Mouse (Mus musculus) lung, adult 2 months (tissue): ENCODE data around the gene Med1.

Experiments
- CTCF ChIP-seq: fragments of 200-500 bp; IDR thresholded peaks from 2 replicates; pipeline ENCODE4 v1.5.1; 2011; ENCODE audit warnings: mild to moderate bottlenecking, low read length, control low read depth; ENCODE audit not compliant: insufficient read depth
- POLR2A ChIP-seq: fragments of 200-500 bp; IDR thresholded peaks from 2 replicates; pipeline ENCODE4 v1.6.1; 2011; ENCODE audit warnings: low read depth, mild to moderate bottlenecking, control low read depth, low read length, borderline replicate concordance; ENCODE audit errors: extremely low read depth

DNA sequence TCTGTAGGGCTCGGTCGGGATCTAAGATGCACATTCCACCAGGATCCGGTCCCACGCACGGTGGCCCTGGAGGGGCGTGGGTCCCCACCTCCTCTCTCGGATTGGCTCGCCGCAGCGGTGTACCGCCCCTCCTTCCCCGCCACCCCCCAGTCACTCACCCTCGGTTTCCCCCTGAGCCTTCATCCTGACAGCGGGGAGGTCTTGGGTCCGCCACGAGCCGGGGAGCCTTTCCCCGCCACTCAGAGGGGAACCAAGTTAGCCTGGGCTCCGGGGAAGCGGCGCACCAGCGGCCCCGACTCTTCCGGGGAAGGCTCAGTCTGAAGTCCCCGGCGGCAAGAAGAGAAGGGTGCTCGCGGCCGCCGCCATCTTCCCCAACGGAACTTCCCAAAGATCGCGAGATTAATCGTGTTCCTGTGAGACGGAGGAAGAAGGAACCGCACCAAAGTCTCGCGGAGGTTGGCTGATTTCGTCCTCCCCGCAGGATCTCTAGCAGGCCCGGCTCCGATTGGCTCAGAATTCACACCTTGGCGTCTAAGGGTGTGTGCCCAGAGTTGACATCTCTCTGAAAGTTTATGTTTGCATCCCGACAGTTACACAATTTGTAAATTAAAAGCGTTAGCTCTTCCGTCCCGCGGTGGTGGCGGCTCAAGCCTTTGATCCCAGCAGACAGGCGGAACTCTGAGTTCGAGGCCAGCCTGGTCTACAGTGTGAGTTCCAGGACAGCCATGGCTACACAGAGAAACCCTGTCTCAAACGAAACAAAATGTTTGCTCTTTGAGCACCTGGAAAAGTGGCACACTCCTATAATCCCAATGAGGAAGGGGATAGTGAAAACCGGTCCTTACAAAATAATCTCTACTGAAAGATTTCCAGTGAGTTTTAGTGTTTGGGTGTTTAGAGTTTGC is at the start of gene Med1:
- TF ChIP-seq POLR2A (peak; percentile 91; the same call in 1 of the 2 replicates), CTCF (no peak)
